Mouse (Mus musculus) megakaryocyte, embryonic 14.5 days (primary cell): ENCODE measurements at regions not wholly inside any gene's neighbourhood (a gene's known extent, or its start where the extent isn't known, plus 50 kb on each side); places are given as distances from the start of the nearest gene placed in this dataset.

Experiments
- H3K27me3 ChIP-seq: replicated peaks from 2 replicates; pipeline ENCODE3; 2012; ENCODE audit warnings: inconsistent platforms
- H3K36me3 ChIP-seq: replicated peaks from 2 replicates; pipeline ENCODE3; 2012; ENCODE audit warnings: low read length, inconsistent platforms, mixed read lengths
- H3K4me1 ChIP-seq: 2 replicates; pipeline ENCODE4 v1.6.1; 2012; ENCODE audit warnings: inconsistent platforms
- H3K4me3 ChIP-seq: replicated peaks from 2 replicates; pipeline ENCODE3; 2012; ENCODE audit warnings: moderate library complexity, mild to moderate bottlenecking, inconsistent platforms
- H3K9me3 ChIP-seq: 2 replicates; pipeline ENCODE4 v1.6.1; 2012; ENCODE audit warnings: inconsistent platforms
- FLI1 ChIP-seq: IDR thresholded peaks from 2 replicates; pipeline ENCODE4 v1.6.1; 2012; ENCODE audit warnings: low read length, inconsistent platforms, mixed read lengths
- GATA1 ChIP-seq: IDR thresholded peaks from 3 replicates; pipeline ENCODE4 v1.6.1; 2012; ENCODE audit warnings: mixed read lengths, low read length, inconsistent platforms, borderline replicate concordance

GRCm38 (mm10) chr8:126157452-126158185 is 140.7 kb upstream of the Slc35f3 start:
- no peak for TF ChIP-seq GATA1
- no peak for TF ChIP-seq FLI1
- Histone ChIP-seq H3K36me3 (no peaks in the 10 kb centered on the region), H3K4me3 (no peak overlapping the region), H3K9me3 (peaks cover 28% of the 10 kb centered on the region), H3K27me3 (peaks cover 45% of the 10 kb centered on the region), H3K4me1 (no peaks in the 10 kb centered on the region)

GRCm38 (mm10) chr8:126159485-126159884 is 138.9 kb upstream of the Slc35f3 start:
- H3K36me3 ChIP-seq, result no peaks in the 10 kb centered on the region
- no peaks in the 10 kb centered on the region for H3K4me1 ChIP-seq
- TF ChIP-seq GATA1, result no peak; the same call in 2 of the 3 replicates
- no peak for TF ChIP-seq FLI1
- peak overlapping the region; percentile 38 for H3K4me3 ChIP-seq
- peaks cover 22% of the 10 kb centered on the region for H3K9me3 ChIP-seq
- peaks cover 33% of the 10 kb centered on the region for H3K27me3 ChIP-seq

- peaks cover 28% of the 10 kb centered on the region for H3K27me3 ChIP-seq
- no peak for TF ChIP-seq GATA1
- no peak for TF ChIP-seq FLI1
- H3K4me3 ChIP-seq, result no peak overlapping the region
- H3K9me3 ChIP-seq, result peaks cover 22% of the 10 kb centered on the region
- no peaks in the 10 kb centered on the region for H3K36me3 ChIP-seq
- no peaks in the 10 kb centered on the region for H3K4me1 ChIP-seq
Observed at GRCm38 (mm10) chr8:126160356-126160975, 137.9 kb upstream of the Slc35f3 start.

- peaks cover 18% of the 10 kb centered on the region for H3K27me3 ChIP-seq
- peaks cover 17% of the 10 kb centered on the region for H3K9me3 ChIP-seq
- no peaks in the 10 kb centered on the region for H3K36me3 ChIP-seq
- TF ChIP-seq GATA1 (no peak), FLI1 (no peak)
- H3K4me3 ChIP-seq, result no peak overlapping the region
- H3K4me1 ChIP-seq, result no peaks in the 10 kb centered on the region
Observed at GRCm38 (mm10) chr8:126162748-126163371, 135.5 kb upstream of the Slc35f3 start.

- Histone ChIP-seq H3K4me1 (no peaks in the 10 kb centered on the region), H3K9me3 (peaks cover 7% of the 10 kb centered on the region), H3K36me3 (no peaks in the 10 kb centered on the region), H3K27me3 (peaks cover 12% of the 10 kb centered on the region), H3K4me3 (no peak overlapping the region)
- TF ChIP-seq GATA1 (no peak), FLI1 (no peak)
Observed at GRCm38 (mm10) chr8:126163954-126164353, 134.4 kb upstream of the Slc35f3 start.

GRCm38 (mm10) chr8:126165486-126166095 is 132.8 kb upstream of the Slc35f3 start:
- no peak overlapping the region for H3K4me3 ChIP-seq
- H3K4me1 ChIP-seq, result no peaks in the 10 kb centered on the region
- no peaks in the 10 kb centered on the region for H3K36me3 ChIP-seq
- H3K9me3 ChIP-seq, result no peaks in the 10 kb centered on the region
- peaks cover 8% of the 10 kb centered on the region for H3K27me3 ChIP-seq
- TF ChIP-seq GATA1 (no peak), FLI1 (no peak)

- Histone ChIP-seq H3K4me1 (no peaks in the 10 kb centered on the region), H3K27me3 (peaks cover 8% of the 10 kb centered on the region), H3K36me3 (no peaks in the 10 kb centered on the region), H3K9me3 (no peaks in the 10 kb centered on the region), H3K4me3 (no peak overlapping the region)
- TF ChIP-seq FLI1 (no peak), GATA1 (no peak)
Observed at GRCm38 (mm10) chr8:126166394-126166793, 132.0 kb upstream of the Slc35f3 start.

- Histone ChIP-seq H3K36me3 (no peaks in the 10 kb centered on the region), H3K4me3 (no peak overlapping the region), H3K4me1 (no peaks in the 10 kb centered on the region), H3K9me3 (0 out of 2 replicates have a peak, but pooled peaks cover 7% of the 10 kb centered on the region), H3K27me3 (no peaks in the 10 kb centered on the region)
- TF ChIP-seq FLI1, result no peak
- TF ChIP-seq GATA1, result no peak
Observed at GRCm38 (mm10) chr8:126174451-126174850, 123.9 kb upstream of the Slc35f3 start.

GRCm38 (mm10) chr8:126176305-126176704 is 122.1 kb upstream of the Slc35f3 start:
- TF ChIP-seq GATA1 (no peak), FLI1 (no peak)
- Histone ChIP-seq H3K4me3 (no peak overlapping the region), H3K27me3 (no peaks in the 10 kb centered on the region), H3K36me3 (no peaks in the 10 kb centered on the region), H3K4me1 (no peaks in the 10 kb centered on the region), H3K9me3 (0 out of 2 replicates have a peak, but pooled peaks cover 7% of the 10 kb centered on the region)
